Mouse (Mus musculus) testis, postnatal 14 days (tissue): ENCODE results near the gene Ranbp3l.
"Not testable (repeated sequence)": the region's sequence is repeated elsewhere in the genome, so short reads cannot be mapped to it uniquely, and the experiment has no call there.

ENCODE experiments used
- DNase-seq: peaks from one replicate; pipeline ENCODE4 v3.0.0; 2021; ENCODE audit warnings: low spot score

The Ranbp3l gene

DNA sequence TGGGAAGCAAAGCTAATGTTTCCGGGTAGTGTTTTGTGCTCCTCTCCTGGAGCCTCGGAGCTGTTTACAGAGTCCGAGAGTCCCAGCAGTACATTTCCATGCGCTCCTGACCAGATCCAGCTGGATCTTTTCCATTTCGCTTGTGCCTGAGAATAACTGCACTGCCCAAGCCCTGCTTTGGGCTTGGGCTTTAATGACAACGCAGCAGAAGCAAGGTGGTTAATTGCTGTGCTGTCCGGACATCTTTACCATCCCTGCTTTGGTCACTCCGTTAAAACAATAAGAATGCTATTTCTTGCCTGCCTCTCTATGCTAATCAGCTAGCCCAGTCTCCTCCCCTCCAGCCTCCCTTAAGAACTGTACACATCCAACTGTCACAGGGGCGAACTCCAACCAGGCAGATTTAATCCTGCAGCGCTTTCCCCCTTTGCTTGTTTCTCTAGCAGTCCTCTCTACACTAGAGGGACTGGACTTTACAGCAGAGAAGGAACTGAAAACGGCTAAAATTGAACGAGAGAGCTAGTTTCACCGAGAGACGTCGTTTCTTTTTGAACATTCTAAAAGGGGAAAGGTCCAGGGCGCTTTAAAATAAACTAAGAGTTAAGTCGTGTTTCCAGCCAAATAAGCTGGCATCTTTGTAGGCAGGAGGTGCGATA is at the start of gene Ranbp3l:
TSS of gene Ranbp3l (plus strand) at position 377 of the 656 bp plus-strand sequence.
- no peak for DNase-seq

DNA sequence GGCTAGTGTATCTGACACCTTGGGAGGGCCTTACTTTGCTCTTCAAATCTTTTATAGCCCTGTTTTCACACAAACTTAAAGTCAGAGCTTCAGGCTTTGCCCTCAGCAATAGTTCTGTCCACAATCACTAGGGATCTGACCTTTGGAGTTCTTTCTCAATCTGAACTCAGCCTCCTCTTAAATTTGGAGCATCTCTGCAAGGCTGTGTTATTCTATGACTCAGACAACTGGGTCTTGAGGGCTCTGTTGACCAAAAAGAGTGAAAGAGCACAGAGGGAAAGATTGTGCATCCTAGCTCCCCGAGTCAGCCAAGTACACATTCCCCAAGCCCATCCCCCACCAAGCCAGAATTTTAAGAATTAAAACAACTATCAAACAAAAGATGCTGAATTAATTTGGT is 37.7 kb upstream of the Ranbp3l start:
- DNase-seq = no peak

GRCm38 (mm10) chr15:8936911-8937310 is 30.8 kb upstream of the Ranbp3l start:
- DNase-seq = no peak

- no peak for DNase-seq
Observed at GRCm38 (mm10) chr15:8940861-8941260, 26.9 kb upstream of the Ranbp3l start.

- no peak for DNase-seq
Observed at GRCm38 (mm10) chr15:8950856-8951255, 16.9 kb upstream of the Ranbp3l start.

DNA sequence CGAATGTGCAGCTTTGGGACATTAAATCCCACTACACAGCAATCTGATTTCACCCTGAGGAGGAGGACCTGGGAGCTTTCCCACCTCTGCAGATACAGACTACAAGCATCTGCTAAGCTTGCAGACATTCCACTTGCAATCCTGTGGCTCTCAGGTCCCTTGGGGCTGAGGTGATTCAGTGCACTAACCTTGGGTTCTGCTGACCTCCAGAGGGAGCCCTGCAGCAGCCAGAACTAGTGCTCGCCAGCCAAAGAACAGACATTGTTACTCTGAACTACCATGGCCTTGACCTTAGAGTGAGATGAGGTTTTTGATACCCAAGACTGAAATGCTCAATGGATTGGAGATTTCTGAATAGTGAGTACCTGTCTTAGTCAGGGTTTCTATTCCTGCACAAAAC is 4.4 kb upstream of the Ranbp3l start:
- no peak for DNase-seq

GRCm38 (mm10) chr15:8968229-8968595 is 463 bp downstream of the Ranbp3l start:
- no peak for DNase-seq

DNA sequence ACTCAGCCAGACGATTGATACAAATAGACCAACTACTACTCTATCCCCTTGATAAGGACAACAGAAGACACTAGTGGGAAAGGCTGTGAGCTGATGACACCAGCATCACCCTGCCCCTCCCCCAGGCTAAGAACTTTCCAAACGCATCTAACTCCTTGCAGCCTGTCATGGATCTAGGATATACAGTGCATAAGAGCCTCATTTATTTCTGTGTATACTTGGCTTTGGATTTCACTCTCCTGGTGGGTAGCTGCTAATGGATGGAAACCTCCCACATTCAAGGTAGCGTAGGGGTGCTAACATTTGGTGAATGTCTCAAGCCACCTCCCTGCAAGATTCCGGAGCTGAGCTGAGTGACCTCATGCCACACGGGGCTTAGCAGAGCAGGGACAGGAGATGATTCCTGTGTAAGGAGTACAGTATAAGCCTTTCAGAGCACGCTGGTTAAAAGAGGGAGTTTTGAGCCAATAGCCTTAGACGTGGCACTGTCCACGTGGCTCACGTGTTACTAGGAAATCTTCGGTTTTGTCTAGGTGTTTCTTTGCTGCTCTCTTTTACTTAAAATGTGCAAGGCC is 1.4 kb downstream of the Ranbp3l start:
- DNase-seq = no peak

- no peak for DNase-seq
Observed at GRCm38 (mm10) chr15:8991211-8991610, 23.5 kb downstream of the Ranbp3l start.

GRCm38 (mm10) chr15:8991859-8992838 is 24.4 kb downstream of the Ranbp3l start:
- DNase-seq = no peak

DNA sequence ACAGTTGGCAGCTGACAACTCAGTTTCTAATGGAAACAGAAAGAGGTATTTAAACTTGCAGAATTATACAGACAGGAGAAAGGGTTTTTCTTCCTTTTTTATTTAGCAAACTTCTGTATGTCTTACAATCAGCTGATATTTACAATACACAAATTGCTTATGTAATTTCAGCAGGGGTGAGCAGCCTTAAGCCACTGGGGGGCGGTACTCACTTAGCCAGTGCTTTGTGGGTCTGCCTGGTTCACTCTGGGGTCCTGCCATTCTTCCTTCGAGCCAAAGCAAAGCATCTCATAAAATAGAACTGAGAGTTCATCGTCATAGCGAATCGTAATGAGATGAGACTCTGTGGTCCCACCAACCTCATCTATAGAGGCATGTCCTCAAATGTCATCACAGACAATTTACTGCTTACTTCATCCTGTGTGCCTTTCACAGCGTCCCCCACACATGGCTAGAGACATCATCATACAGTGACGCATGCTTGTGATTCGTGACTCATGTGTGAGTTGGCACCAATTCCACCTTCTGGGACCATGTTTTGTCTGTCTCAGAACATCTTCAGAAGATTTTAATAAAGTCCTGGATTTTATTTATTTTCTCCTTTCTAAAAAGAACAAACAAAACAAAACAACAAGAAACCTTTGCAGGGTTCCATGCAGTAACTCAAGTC is 27.0 kb downstream of the Ranbp3l start:
- DNase-seq = no peak

- no peak for DNase-seq
Observed at GRCm38 (mm10) chr15:8995490-8995889, 27.7 kb downstream of the Ranbp3l start.

GRCm38 (mm10) chr15:9002762-9003161 is 35.0 kb downstream of the Ranbp3l start:
- no peak for DNase-seq

GRCm38 (mm10) chr15:9009196-9009595 is 41.4 kb downstream of the Ranbp3l start:
- no peak for DNase-seq

DNA sequence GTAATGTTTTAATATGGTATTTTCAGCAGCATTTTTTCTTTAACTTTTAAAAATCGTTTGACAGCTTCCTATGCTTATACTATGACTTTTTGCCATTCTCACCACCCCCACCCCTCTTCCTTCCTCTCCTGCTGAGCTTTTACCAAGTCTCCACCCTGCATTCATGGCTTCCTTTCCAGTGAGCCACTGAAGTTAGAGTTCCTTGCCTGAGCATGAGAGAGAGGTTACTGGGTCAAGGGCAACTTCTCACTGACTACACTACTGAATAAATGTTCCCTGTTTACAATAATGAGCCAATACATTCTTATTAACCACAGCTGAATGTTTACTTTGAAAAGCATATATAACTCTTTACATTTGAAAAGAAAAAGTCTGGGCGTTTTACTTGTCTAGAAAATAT is 46.8 kb downstream of the Ranbp3l start:
- DNase-seq = no peak

- DNase-seq = not testable (repeated sequence)
Observed at GRCm38 (mm10) chr15:9015496-9015895, 47.7 kb downstream of the Ranbp3l start.

DNA sequence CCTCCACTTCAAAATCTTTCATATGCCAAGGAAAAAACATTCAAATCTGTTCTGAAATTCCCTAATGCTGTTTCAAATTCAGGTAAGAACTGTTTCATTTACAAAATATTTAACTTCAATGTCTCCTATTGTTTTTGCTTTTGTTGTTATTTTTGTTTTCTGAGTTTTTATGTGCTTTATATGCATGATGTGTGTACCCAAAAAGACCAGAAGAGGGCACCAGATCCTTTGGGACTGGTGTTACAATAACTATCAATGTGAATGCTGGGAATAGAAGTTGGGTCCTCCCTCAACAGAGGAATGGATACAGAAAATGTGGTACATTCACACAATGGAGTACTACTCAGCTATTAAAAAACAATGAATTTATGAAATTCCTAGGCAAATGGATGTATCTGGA is 88.0 kb downstream of the Ranbp3l start:
- DNase-seq = no peak

GRCm38 (mm10) chr15:9059856-9060255 is 92.1 kb downstream of the Ranbp3l start:
- no peak for DNase-seq

DNA sequence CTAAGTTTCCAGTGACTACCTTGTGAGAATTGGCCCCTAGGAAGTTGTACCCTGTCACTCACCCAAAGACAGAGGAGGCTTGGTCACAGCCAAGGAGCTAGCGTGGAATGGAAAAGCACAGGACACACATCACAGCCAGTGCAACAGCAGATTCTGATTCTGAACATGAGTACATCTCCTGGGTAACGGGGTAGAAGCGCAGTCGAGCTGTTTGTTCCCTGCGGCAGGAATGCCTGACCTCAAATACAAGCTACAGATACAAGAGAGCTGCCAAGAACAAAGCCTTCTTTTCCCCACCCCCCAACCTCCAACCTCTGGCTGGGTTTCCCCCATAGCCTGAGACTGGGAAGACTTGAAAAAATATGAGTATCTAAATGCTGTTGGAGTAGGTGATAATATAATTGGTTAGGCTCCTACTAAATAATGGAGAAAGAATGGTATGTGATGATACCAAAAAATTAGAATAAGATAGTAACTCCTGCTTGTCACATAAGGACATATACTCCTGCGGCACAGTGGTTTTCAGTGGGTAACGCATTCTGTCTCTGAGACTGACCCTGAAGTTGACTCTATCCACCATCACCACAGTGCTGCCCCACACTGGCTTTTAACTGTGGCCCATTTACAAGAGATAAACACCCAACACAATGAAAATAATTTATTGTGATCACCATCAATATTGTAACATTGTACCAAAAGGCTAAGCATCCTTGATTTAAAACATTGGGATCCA is 93.6 kb downstream of the Ranbp3l start:
- DNase-seq = peak; percentile 21

DNA sequence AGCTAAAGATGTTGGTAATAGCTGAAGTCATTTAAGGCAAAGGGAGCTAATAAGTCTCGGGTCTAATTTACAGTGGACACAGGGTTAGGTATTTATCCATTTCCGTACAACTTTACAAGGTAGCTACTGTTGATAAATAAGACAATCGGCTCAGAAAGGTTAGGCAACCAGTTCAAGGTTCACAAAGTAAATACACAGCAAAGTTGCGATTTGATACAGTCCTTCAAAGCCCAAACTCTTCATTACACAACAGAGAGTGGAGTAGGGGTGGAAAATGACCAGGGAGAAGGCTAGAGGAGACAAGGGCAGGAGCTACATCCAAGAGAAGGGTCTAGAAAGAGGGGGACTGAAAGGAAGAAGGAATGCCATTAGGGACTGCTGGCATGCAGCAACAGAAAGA is 101.1 kb downstream of the Ranbp3l start:
- no peak for DNase-seq

DNA sequence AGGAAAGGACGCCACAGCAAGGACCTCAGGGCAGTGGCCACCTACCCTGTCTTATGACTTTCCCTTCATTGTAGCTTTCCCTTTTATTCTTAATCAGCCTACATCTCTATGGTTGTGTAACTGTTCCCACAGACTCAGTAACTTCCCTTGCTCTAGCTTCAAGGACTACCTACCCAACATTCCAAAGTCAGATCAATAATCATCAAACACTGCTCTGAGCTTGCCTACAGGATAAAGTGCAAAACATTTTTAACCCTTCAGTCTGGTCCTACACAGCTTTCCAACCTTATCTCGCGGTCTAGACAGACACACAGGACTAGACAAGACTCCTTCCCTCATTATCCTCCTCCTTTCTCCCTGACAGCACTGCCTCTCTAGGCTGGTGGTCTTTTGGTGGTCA is 102.6 kb downstream of the Ranbp3l start:
- no peak for DNase-seq
